8 mouse cellular contexts compared by ENCODE assay signal in the genomic region with DNA sequence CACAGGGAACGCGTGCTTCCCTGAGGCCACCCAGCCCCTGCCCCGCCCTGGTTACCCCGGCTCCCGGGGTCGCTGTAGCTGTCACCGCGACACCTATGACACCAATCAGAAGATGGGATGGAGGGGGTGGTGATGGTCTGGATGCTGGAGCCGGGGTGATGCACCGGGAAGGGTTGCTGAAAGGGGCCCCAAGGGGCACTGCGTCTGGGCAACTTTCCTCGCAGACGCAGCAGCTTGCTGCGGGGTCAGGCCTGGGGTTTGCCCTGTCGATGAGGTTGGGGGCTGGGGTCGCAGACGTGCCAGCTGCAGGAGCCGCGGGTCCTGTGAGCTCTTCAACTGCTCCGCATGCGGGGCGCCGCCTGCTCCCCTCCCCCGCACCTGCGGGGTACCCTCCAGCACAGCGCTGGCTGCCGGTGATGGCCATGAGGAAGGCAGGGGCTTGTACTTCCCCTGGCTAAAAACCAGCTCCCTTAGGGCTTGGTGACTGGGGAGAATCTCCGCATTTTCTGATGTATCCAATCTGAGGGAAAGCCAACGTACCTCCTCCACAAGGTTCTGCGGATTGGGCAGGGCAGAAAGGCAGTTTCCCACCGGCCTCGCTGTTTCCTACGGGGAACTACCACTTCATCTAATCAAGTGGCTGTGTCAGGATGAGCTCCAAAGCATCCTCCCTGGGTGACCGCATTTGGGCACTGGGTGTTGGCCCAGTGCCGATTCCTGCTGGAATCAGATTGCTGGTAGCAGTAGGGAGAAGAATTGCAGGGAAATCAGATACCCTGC. TPM values are rescaled to one million over a fixed set of nuclear protein-coding genes. Genes with fewer than 3 reads are reported as not detected.
A peak's percentile ranks its signal among the peaks of the same experiment; 100 is the strongest.
DNase-seq lines count a peak whose midpoint lies in the region; ATAC-seq lines count a peak whose summit lies in the region.
"Had no signal": no experiment of that assay in that cellular context is flagged by ENCODE, and none has a peak within 500 bp of the region (broad histone marks: within the 10 kb centered on the region; RNA-seq: fewer than 3 reads in every experiment).

No protein-coding gene starts in this region.

- H3K27me3 ChIP-seq in hindbrain, embryonic 10.5 days (ENCODE audit: insufficient read depth, poor library complexity, severe bottlenecking), result peaks cover 22% of the 10 kb centered on the region
- H3K27me3 ChIP-seq in neural tube, embryonic 12.5 days (replicated peaks), result 0 out of 2 replicates have a peak, but pooled peaks cover 3% of the 10 kb centered on the region

- H3K36me3 ChIP-seq in hindbrain, embryonic 10.5 days, result no peaks in the 10 kb centered on the region
- H3K36me3 ChIP-seq in neural tube, embryonic 12.5 days, result no peaks in the 10 kb centered on the region

- peak overlapping the region; percentile 74 for H3K4me3 ChIP-seq in hindbrain, embryonic 10.5 days
- H3K4me3 ChIP-seq in neural tube, embryonic 12.5 days, result peak overlapping the region; percentile 62

- H3K4me2 ChIP-seq in neural tube, embryonic 12.5 days (replicated peaks), result peak overlapping the region; percentile 99

- peak; percentile 43 for DNase-seq in testis, postnatal 10 days (ENCODE audit: low spot score)
- no peak for DNase-seq in testis, postnatal 14 days (ENCODE audit: low spot score)
- DNase-seq in cerebellum, postnatal 25 days, result peak; percentile 88 to 89
- DNase-seq in hindbrain, embryonic 10.5 days (ENCODE audit: low spot score), result no peak
- DNase-seq in left cerebral cortex, adult 18-20 months (ENCODE audit: low spot score in 2 of 2), result peak; percentile 51 to 68
- DNase-seq in urinary bladder, adult 2 months (ENCODE audit: low spot score), result no peak

- peak overlapping the region; percentile 79 for H3K27ac ChIP-seq in hindbrain, embryonic 10.5 days
- 0 out of 2 replicates have a peak overlapping the region, but pooled peaks have one; percentile 46 for H3K27ac ChIP-seq in neural tube, embryonic 12.5 days

- H3K4me1 ChIP-seq in hindbrain, embryonic 10.5 days (replicated peaks), result peaks cover 18% of the 10 kb centered on the region
- H3K4me1 ChIP-seq in neural tube, embryonic 12.5 days, result 0 out of 2 replicates have a peak, but pooled peaks cover 12% of the 10 kb centered on the region

- peak overlapping the region; percentile 65 for H3K9ac ChIP-seq in neural tube, embryonic 12.5 days

- under 1% methylated on average over 35 of the region's 35 CpGs for WGBS in hindbrain, embryonic 10.5 days
- under 1% methylated on average over 34 of the region's 35 CpGs for WGBS in neural tube, embryonic 12.5 days

- no peaks in the 10 kb centered on the region for H3K9me3 ChIP-seq in hindbrain, embryonic 10.5 days
- no peaks in the 10 kb centered on the region for H3K9me3 ChIP-seq in neural tube, embryonic 12.5 days

- peak; percentile 88 for ATAC-seq in neural tube, embryonic 12.5 days (ENCODE audit: low FRiP score, low read depth)

RNA-seq across cellular contexts. Expression of a gene that starts 0.6 kb away (rescaled TPM):
- 3.7 and 4.4 TPM in 2 replicates for polyA plus RNA-seq in hindbrain, embryonic 10.5 days (2016; fragmentation: Nextera tagmentation; extraction: Ambion mirVana)
- total RNA-seq in left cerebral cortex, adult 18-20 months (2021), result 100 to 1,000 TPM; 270 to 288 TPM
- polyA plus RNA-seq in neural tube, embryonic 12.5 days (2016; fragmentation: Nextera tagmentation; extraction: Ambion mirVana), result 15.0 and 17.9 TPM in 2 replicates
- 2.0 and 2.9 TPM in 2 replicates for polyA plus RNA-seq in urinary bladder, adult 2 months (2012; rRNA removed)
- total RNA-seq: common myeloid progenitor, adult 5-6 weeks had no signal

Comparison
In these comparisons a context has a peak if more than half of its experiments do, and no peak if none do; other contexts are left out.
1. DNase-seq: peak in testis, postnatal 10 days (single experiment), cerebellum, postnatal 25 days (2 of 2) and left cerebral cortex, adult 18-20 months (2 of 2); none in testis, postnatal 14 days (single experiment), hindbrain, embryonic 10.5 days (single experiment) and urinary bladder, adult 2 months (single experiment).